Mouse (Mus musculus): Measurements from ENCODE around the gene Kansl3. TPM values are rescaled to one million over a fixed set of nuclear protein-coding genes. Genes with fewer than 3 reads are reported as not detected.

Kansl3 gene
- 38.2 and 47.9 TPM in 2 replicates for polyA plus RNA-seq (2011; ENCODE audit: insufficient read length, low read depth, missing spikeins)

DNA sequence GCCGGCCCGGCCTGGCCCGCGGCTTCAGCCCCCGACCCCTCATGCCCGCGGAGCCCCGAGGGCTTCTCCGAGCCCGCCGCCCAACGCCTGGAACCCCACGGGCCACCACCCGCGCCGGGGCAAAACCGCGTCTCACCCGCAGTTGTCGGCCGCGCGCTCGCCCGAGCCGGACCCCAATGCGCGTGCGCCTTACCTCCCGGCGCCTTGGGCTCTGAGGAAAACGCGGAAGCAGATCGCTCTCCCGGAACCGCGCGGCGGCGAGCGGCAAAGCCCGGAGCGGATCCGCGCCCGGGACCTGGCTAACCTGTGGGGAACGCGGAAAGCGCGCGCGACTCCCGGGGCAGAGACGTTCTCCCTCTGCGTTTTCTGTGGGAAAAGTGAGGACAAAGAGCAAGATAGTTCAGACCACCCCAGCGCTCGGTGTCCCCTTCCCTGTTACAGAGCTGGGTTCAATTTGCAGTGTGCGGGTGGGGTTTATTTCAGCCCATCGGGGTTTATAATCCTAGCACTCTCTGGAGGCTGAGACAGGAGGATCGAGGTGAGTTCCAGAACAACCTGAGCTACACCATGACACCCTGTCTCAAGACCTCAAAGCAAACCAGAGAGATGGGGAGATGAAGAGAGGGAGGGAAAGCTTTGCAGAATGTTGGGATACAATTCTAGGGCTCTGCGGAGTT lies at the start of gene Kansl3:
Kansl3 (minus strand) TSS at position 213 of the 677 bp plus-strand sequence.
- Histone ChIP-seq H3K4me3 (ENCODE audit: insufficient read depth, low read length) (peak within 1 kb of the TSS; percentile 96), H3K4me1 (ENCODE audit: control insufficient read depth, insufficient read depth, low read length) (0 out of 2 replicates have a peak, but pooled peaks cover 4% of the 10 kb centered on the region), H3K27ac (ENCODE audit: insufficient read depth, low read length) (no peak within 1 kb of the TSS)
- TF ChIP-seq CTCF (IDR thresholded peaks at IDR 0.05; ENCODE audit: borderline replicate concordance, insufficient read depth, low read length) (no peak), POLR2A (IDR thresholded peaks at IDR 0.05; ENCODE audit: low read depth, low read length) (peak; percentile 90)

DNA sequence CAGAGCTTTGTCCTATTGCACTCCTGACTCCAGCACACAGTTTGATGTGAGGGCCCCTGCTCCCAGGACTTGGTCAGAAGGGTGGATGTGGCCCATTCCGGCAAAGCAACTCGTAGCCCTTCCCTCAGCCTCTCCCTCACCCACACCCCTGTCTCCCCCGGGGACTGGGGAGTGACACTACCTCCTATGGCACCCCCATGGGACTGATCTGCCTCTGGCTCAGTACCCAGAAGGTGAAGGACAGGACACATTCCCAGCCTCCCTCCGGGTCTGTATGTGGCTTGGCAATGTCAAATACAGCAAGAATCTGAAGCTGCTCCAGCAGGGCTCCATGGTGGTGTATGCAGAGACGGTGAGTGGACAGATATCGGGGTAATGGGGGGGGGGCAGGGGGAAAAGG lies 35.5 kb upstream of the Kansl3 start:
- Histone ChIP-seq H3K4me1 (ENCODE audit: control insufficient read depth, insufficient read depth, low read length) (no peaks in the 10 kb centered on the region), H3K27ac (ENCODE audit: insufficient read depth, low read length) (no peak overlapping the region), H3K4me3 (ENCODE audit: insufficient read depth, low read length) (no peak overlapping the region)
- TF ChIP-seq CTCF (IDR thresholded peaks at IDR 0.05; ENCODE audit: borderline replicate concordance, insufficient read depth, low read length) (no peak), POLR2A (IDR thresholded peaks at IDR 0.05; ENCODE audit: low read depth, low read length) (no peak)

DNA sequence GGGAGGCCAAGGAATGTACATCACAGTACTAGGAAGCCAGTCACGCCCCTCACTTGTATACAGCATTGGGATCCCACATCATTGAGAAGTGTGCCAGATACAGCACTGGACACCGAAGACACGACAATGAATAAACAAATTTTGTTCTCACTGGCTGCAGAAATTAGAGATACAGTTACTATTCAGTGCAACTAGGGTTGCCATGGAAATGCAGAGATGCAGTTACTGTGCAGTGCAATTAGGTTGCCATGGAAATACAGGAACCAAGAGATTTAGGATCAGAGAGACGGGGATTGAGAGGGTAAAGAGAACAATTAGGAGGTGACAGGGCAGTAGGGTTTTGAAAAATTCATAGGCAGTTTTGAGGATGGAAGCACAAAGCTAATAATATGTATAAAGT lies 32.5 kb upstream of the Kansl3 start:
- no peak overlapping the region for H3K27ac ChIP-seq (ENCODE audit: insufficient read depth, low read length)
- H3K4me3 ChIP-seq (ENCODE audit: insufficient read depth, low read length), result no peak overlapping the region
- no peak for TF ChIP-seq CTCF (IDR thresholded peaks at IDR 0.05; ENCODE audit: borderline replicate concordance, insufficient read depth, low read length)
- no peaks in the 10 kb centered on the region for H3K4me1 ChIP-seq (ENCODE audit: control insufficient read depth, insufficient read depth, low read length)

DNA sequence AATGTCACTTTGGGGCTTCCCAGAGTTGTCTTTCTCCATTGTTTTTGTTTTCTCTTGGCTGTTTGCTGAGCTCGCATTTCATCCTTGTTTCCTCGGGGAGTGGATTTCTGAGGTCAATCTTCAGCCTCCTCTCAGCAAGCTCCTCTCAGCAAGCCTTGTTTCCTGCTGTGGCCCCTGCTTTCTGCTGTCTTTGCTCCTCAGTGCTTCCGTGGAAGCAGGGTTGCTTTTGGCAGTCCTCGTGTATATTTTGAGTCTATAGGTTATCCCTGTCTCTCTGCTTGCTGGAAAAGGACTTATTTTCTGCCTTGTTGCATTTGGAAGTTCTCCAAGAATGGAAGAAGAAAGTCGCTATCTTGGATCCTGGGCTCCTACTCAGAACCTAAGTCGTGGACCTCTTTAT lies 28.1 kb upstream of the Kansl3 start:
- Histone ChIP-seq H3K4me1 (ENCODE audit: control insufficient read depth, insufficient read depth, low read length) (no peaks in the 10 kb centered on the region), H3K27ac (ENCODE audit: insufficient read depth, low read length) (no peak overlapping the region), H3K4me3 (ENCODE audit: insufficient read depth, low read length) (no peak overlapping the region)
- TF ChIP-seq CTCF (IDR thresholded peaks at IDR 0.05; ENCODE audit: borderline replicate concordance, insufficient read depth, low read length), result no peak
- no peak for TF ChIP-seq POLR2A (IDR thresholded peaks at IDR 0.05; ENCODE audit: low read depth, low read length)

DNA sequence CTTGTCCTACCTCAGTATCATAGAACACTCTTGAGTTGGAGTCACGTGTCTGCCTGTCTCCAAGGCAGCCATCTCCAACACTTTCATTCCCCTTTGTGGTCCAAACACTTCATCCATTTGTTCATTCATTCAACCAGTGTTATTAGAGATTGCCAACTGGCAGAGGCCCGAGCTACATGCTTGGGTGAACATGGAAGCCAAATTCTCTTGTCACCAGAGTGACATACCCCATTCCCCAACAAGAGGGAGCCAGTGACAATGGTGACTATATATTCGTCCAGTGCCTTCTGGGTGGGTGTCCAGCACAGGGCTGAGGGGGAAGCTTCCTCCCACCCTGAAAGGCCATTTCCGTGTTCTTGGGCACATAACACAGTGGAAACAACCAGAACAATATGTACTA lies 10.6 kb upstream of the Kansl3 start:
- TF ChIP-seq POLR2A (IDR thresholded peaks at IDR 0.05; ENCODE audit: low read depth, low read length) (no peak), CTCF (IDR thresholded peaks at IDR 0.05; ENCODE audit: borderline replicate concordance, insufficient read depth, low read length) (no peak)
- H3K4me1 ChIP-seq (ENCODE audit: control insufficient read depth, insufficient read depth, low read length), result no peaks in the 10 kb centered on the region

DNA sequence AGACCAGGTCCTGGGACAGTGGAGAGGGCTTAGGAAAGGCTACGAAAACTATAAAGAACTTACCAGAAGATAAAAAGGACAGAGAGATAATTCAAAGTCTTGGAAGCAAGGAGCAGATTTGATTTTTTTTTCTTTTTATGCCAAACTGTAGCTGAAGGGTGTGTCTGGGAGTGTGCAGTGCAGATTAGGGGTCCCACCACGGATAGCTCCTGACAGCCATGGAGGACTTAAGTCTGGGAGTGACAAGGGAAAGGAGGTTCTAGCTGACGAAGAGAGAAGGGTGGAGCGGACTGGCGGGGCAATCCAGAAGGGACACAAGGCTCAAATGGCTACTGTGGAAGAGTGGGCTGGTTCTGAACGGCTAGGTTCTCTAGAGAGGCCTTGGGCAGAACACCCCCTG lies 9.9 kb upstream of the Kansl3 start:
- H3K4me3 ChIP-seq (ENCODE audit: insufficient read depth, low read length), result no peak overlapping the region
- H3K4me1 ChIP-seq (ENCODE audit: control insufficient read depth, insufficient read depth, low read length), result no peaks in the 10 kb centered on the region
- TF ChIP-seq POLR2A (IDR thresholded peaks at IDR 0.05; ENCODE audit: low read depth, low read length), result no peak
- TF ChIP-seq CTCF (IDR thresholded peaks at IDR 0.05; ENCODE audit: borderline replicate concordance, insufficient read depth, low read length), result no peak
- no peak overlapping the region for H3K27ac ChIP-seq (ENCODE audit: insufficient read depth, low read length)

More for the DNA sequence above, 10.6 kb upstream of the Kansl3 start:
- no peak overlapping the region for H3K27ac ChIP-seq (ENCODE audit: insufficient read depth, low read length)
- H3K4me3 ChIP-seq (ENCODE audit: insufficient read depth, low read length), result no peak overlapping the region

DNA sequence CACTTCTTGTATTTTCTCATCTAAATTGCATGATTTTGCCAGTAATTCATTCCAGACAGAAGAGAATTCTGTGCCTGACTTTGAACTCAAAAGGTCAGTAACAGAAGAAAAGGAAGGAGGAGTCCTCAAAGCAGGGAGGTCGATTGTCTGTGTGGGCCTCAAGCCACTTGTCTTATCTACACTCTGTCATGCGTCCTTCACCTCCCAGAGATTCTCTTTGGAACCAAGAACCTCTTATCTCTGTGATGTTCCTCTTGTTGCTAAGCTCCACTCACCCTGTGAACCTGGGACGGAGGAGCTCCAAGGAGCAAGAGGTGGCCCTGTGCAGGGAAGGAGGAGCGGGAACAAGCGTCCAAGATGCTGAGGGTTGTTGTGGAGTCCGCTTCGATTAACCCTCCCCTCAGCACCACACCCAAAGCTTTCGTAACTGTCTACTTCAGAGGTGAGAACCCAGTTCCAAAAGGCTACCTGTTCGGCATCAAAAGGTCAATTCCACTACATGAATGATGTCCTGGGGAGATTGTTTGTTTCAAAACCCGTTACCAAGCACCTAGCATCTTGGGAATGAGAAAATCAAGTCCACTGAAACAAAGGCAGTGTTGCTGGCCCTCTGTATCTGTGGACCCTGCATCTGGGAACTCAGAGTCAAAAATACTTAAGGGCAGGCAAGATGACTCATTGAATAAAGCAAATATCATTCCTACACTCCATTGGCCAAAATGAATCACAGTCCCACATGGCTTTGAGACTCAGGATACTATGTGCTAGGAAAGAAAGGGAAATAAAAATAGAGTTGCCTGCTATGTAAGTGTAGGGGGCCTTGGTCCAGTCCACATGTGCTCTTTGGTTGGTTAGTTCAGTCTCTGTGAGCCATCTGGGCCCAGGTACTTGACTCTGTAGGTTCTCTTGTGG lies 3.2 kb upstream of the Kansl3 start, which contains the start of gene Fer1l5:
Fer1l5 (plus strand) TSS at position 358 of the 912 bp plus-strand sequence.
- H3K4me1 ChIP-seq (ENCODE audit: control insufficient read depth, insufficient read depth, low read length), result 0 out of 2 replicates have a peak, but pooled peaks cover 4% of the 10 kb centered on the region
- H3K4me3 ChIP-seq (ENCODE audit: insufficient read depth, low read length), result no peak within 1 kb of the TSS
- no peak for TF ChIP-seq POLR2A (IDR thresholded peaks at IDR 0.05; ENCODE audit: low read depth, low read length)
- no peak for TF ChIP-seq CTCF (IDR thresholded peaks at IDR 0.05; ENCODE audit: borderline replicate concordance, insufficient read depth, low read length)

DNA sequence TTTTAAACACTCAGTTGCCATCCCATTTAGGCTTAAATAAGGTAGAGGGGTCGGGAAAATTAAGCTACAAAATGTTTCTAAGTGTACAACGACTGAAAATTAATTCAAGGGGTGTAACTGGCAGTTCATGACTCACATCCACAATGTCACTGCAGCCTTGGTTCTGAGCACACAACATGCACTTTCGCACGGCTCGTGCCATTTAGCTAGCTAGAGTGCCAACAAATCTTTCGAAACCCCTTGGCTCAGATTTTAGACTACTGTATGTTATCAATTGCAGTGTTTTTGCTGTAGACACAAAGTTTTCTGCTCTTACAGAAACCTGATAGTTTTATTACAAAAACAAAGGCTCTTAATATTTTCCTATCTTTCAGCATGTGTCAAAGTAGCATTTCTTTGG lies 1.9 kb upstream of the Kansl3 start:
- Histone ChIP-seq H3K4me1 (ENCODE audit: control insufficient read depth, insufficient read depth, low read length) (0 out of 2 replicates have a peak, but pooled peaks cover 4% of the 10 kb centered on the region), H3K27ac (ENCODE audit: insufficient read depth, low read length) (no peak overlapping the region), H3K4me3 (ENCODE audit: insufficient read depth, low read length) (no peak overlapping the region)
- no peak for TF ChIP-seq CTCF (IDR thresholded peaks at IDR 0.05; ENCODE audit: borderline replicate concordance, insufficient read depth, low read length)

More for the DNA sequence above, 3.2 kb upstream of the Kansl3 start, which contains the start of gene Fer1l5:
- H3K27ac ChIP-seq (ENCODE audit: insufficient read depth, low read length), result no peak within 1 kb of the TSS

DNA sequence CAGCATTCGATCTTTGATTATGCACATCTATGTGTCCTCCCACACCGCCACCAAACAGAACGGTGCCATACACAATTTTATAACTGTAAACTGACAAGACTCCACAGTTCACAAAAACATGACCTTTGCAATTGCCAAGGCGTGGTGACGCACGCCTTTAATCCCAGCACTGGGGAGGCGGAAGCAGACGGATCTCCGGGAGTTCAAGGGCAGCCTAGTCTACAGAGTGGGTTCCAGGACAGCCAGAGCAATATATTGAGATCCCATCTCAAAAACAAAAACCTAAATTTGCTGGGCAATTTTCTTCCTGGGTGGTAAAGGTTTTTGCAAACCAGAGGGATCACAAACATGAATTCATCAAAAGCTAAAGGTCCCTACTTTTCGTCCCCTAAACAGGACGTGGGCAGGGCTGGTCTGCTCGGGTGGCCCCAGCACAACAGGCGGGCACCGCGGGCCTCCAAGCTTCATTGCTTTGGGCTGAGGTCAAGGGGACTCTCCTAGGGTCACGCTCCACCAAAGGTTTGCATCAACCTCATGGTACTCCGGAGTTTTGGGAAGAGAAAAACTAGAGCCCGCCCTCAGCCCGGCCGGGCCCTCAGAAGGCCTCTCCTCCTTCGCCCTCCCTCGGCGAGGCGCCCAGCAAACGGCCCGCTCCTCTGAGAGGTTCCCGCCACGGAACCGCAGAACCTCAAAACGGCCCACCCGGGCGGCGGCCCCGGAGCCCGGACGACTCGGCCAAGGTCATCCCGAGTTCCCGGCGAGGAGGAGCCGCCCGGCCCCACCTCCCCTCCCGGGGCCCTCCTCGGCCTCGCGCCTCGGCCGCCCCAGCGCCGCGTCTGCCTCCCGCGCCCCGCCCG lies 641 bp downstream of the Kansl3 start:
- H3K4me3 ChIP-seq (ENCODE audit: insufficient read depth, low read length), result peak overlapping the region; percentile 96
- 0 out of 2 replicates have a peak, but pooled peaks cover 4% of the 10 kb centered on the region for H3K4me1 ChIP-seq (ENCODE audit: control insufficient read depth, insufficient read depth, low read length)
- TF ChIP-seq CTCF (IDR thresholded peaks at IDR 0.05; ENCODE audit: borderline replicate concordance, insufficient read depth, low read length), result no peak
- no peak for TF ChIP-seq POLR2A (IDR thresholded peaks at IDR 0.05; ENCODE audit: low read depth, low read length)
- H3K27ac ChIP-seq (ENCODE audit: insufficient read depth, low read length), result no peak overlapping the region

All from embryonic fibroblast, embryonic 13.5 days (primary cell).